Mouse (Mus musculus): ENCODE data around the gene Idua. TPM values are rescaled to one million over a fixed set of nuclear protein-coding genes. Genes with fewer than 3 reads are reported as not detected.

Idua gene
- total RNA-seq, 2 experiments from 2014 or later, result 8.6 to 9.4 TPM

DNA sequence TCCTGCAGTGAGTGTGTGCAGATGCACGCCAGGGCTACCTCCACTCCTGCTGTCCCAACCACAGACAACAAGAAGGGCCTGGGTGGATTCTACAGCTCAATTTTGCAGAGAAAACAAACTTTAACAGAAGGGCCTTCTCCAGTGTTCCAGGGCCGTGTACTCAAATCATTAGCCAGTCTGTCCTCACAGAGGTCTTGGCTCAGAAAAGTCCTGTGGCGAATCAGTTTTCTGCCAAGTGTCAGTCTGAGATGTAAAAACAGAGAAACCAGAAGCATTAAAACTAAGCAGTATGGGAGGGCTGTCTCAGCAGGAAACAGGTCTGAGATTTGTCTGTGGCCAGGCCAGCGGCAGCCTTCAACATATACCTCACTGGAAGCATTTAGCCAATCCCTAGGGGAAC, 57.9 kb downstream of the Idua start:
- no peak for DNase-seq (ENCODE audit: low spot score in 2 of 2)

DNA sequence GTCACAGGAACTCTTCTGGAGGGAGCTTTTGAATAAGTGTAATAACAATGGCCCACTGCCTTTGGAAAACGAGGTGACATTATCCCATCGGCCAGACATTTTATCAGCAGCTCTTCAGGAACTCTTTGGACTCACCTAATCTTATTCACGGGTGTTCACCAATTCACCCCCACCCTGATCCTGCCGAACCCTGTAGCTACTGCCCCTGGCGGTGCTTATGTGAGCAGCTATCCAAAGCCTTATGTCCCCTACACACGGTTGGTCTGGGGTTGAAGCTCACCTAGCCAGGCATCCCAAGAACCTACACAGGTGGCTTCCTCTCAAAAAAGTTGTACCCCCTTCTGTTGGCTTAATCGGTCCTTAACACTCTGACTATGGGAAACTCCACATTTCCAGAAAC, 59.6 kb downstream of the Idua start:
- no peak for DNase-seq (ENCODE audit: low spot score in 2 of 2)

DNA sequence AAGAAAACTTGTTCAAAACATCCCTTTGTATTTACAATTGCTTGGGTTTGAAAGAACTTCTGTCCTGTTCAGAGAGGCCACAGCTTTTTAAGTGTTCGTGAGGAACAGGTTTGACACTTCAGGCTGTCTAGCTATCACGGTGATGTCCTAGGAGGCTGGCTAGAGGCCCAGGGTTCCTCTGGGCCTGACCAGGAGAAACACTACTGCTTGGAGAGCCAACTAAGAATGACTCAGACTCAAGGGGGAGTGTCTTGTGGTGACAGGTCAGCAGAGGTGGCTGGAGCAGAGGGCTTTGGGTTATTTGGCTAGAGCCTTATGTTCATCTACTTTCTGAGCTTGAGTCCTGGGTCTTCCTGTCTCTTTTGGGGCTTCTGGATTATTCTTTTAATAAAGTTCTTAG, 63.9 kb downstream of the Idua start:
- DNase-seq (ENCODE audit: low spot score in 2 of 2), result no peak

DNA sequence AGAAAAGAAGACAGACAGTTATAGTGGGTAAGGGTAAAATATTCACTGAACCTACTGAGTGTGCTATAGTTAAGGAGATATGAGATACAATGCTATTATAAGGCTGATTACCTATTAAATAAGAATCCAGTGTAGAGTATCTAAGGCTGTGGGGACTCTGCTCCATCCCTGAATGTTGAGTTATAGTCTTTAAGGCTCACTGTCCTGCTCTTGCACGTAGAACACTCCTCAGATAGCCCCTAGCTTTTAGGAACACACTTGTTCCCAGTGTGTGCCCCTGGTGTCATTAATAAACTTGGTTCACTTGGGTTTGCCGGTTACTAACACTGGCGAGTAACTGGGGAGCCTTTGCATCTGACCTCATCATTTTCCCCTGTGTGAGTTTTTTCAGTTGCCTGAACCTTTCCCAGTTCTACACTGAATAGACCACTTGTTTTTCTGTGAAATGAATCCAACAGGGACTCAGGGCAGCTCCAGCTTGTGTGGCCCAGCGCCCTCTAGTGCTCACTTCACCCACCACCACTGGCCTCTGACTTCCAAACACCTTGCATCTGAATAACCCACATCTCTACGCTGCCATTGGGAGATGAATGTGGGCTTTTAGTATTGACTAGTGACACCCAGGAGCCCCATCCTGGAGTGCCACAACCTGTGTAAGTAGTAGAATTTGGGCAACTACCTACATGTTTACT, 66.6 kb downstream of the Idua start:
- peak; percentile 80 to 83 for DNase-seq (ENCODE audit: low spot score in 2 of 2)

DNA sequence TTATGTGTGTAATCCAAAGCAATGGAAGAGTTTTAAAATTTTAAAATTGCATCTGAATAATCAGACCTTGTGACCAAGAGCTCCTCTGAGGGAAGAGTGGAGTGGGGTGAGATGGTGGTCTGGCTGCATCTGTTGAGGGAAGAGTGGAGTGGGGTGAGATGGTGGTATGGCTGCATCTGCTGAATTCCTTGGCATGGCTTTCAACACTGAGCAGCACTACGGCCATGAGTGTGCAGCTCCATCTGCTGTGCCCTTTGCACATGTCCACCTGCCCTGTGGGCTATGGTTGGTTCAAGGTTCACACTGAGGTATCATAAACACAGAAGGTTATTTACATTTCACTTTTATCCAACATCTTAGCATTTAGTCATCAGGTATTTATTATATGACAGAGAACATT, 67.3 kb downstream of the Idua start:
- no peak for DNase-seq (ENCODE audit: low spot score in 2 of 2)

Other genes starting within 250 kb of the Idua start
- 100 to 1,000 TPM; 414 to 429 TPM for gene Atp5k, start 225.9 kb upstream of the Idua start, total RNA-seq (2021)
- gene Mfsd7a, start 211.4 kb upstream of the Idua start, total RNA-seq (2021), result under 1 TPM; 0.41 to 0.80 TPM
- 10 to 100 TPM; 69.3 to 71.4 TPM for gene Pcgf3, start 199.1 kb upstream of the Idua start, total RNA-seq (2021)
- gene Cplx1, start 110.3 kb upstream of the Idua start, total RNA-seq (2021), result 100 to 1,000 TPM; 396 to 463 TPM
- 10 to 100 TPM; 87.7 to 89.7 TPM for gene Gak, start 30.6 kb upstream of the Idua start, total RNA-seq (2021)
- gene Tmem175, start 30.6 kb upstream of the Idua start, total RNA-seq (2021), result 10 to 100 TPM; 35.8 to 36.6 TPM
- gene Dgkq, start 9.3 kb downstream of the Idua start, total RNA-seq (2021), result 10 to 100 TPM; 56.4 to 61.2 TPM
- gene Slc26a1, start 15.2 kb downstream of the Idua start, total RNA-seq (2021), result 1 to 10 TPM; 2.6 to 3.2 TPM
- gene Fgfrl1, start 32.1 kb downstream of the Idua start, total RNA-seq (2021), result 10 to 100 TPM; 18.5 to 22.5 TPM
- gene Rnf212, start 114.7 kb downstream of the Idua start, total RNA-seq (2021), result not detected
- not detected for gene Tmed11, start 135.0 kb downstream of the Idua start, total RNA-seq (2021)
- gene Vmn2r8, start 148.5 kb downstream of the Idua start, total RNA-seq (2021), result not detected
- gene Vmn2r9, start 192.3 kb downstream of the Idua start, total RNA-seq (2021), result not detected

Data from layer of hippocampus, postnatal 10 days (tissue).